Mouse (Mus musculus) midbrain, embryonic 15.5 days (tissue): ENCODE data around the gene Ptpn12. TPM values are rescaled to one million over a fixed set of nuclear protein-coding genes. Genes with fewer than 3 reads are reported as not detected.
A peak's percentile ranks its signal among the peaks of the same experiment; 100 is the strongest.

ENCODE experiments used
- ATAC-seq: fragments of 200-750 bp; cut with Nextera tagmentation; replicated peaks from 2 replicates; pipeline ENCODE4 v1.8.0; 2017; ENCODE audit warnings: moderate TSS enrichment
- H3K27ac ChIP-seq: fragments of 300-500 bp; sonication (generic); 2 replicates; pipeline ENCODE4 v1.5.1; 2015; ENCODE audit warnings: mild to moderate bottlenecking, inconsistent platforms
- H3K27me3 ChIP-seq: fragments of 300-500 bp; sonication (generic); replicated peaks from 2 replicates; pipeline ENCODE4 v1.6.1; 2015; ENCODE audit warnings: inconsistent platforms
- H3K36me3 ChIP-seq: fragments of 300-500 bp; sonication (generic); replicated peaks from 2 replicates; pipeline ENCODE4 v1.6.1; 2015; ENCODE audit warnings: inconsistent platforms
- H3K4me1 ChIP-seq: fragments of 300-500 bp; sonication (generic); 2 replicates; pipeline ENCODE4 v1.6.1; 2015; ENCODE audit warnings: inconsistent platforms
- H3K4me2 ChIP-seq: fragments of 300-500 bp; sonication (generic); 2 replicates; pipeline ENCODE4 v1.6.1; 2015; ENCODE audit warnings: inconsistent platforms, mild to moderate bottlenecking, moderate library complexity
- H3K4me3 ChIP-seq: fragments of 300-500 bp; sonication (generic); 2 replicates; pipeline ENCODE4 v1.5.1; 2015; ENCODE audit warnings: mild to moderate bottlenecking, inconsistent platforms
- H3K9ac ChIP-seq: fragments of 300-500 bp; sonication (generic); 2 replicates; pipeline ENCODE4 v1.6.1; 2015; ENCODE audit warnings: mild to moderate bottlenecking, inconsistent platforms
- H3K9me3 ChIP-seq: fragments of 300-500 bp; sonication (generic); 2 replicates; pipeline ENCODE4 v1.6.1; 2016; ENCODE audit warnings: inconsistent platforms
- WGBS: fragments of 180-500 bp; shearing (Covaris S2); methylation state at CpG from one replicate; pipeline ENCODE4 v1.1.7; 2015; ENCODE audit warnings: mixed read lengths; 5-methylcytosine and 5-hydroxymethylcytosine counted together
- polyA plus RNA-seq: library from polyadenylated mRNA; unstranded; fragments of >200 nt; fragmentation: Nextera tagmentation; extraction: Ambion mirVana; gene quantifications from 2 replicates; pipeline ENCODE4 v1.2.1, GENCODE M21; 2015

Ptpn12 gene
- polyA plus RNA-seq, 1 experiment from 2014 or later, result 25.7 TPM

DNA sequence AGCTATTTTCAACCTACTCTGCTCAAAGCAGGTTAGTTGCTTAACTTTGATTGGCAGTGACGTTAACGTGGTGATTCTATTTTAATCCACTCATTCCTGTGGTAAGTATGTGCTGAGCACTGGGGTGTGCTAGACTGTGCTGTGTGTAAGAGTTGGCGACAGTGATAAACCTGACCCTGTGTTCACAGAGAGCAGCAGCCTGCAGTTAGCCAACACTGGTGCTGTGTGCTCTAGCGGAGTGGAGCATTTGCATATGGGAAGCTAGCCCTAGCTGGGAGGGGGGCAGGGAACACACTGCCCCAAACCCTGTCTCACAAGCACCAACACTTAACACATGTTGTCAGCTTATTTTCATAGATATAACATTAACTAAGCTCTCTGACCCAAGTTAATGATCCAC lies 87.8 kb downstream of the Ptpn12 start:
- H3K4me3 ChIP-seq, result no peak overlapping the region
- H3K27me3 ChIP-seq, result no peaks in the 10 kb centered on the region
- ATAC-seq, result no peak
- no peak overlapping the region for H3K9ac ChIP-seq
- no peaks in the 10 kb centered on the region for H3K36me3 ChIP-seq
- no peaks in the 10 kb centered on the region for H3K4me1 ChIP-seq
- H3K4me2 ChIP-seq, result no peak overlapping the region
- WGBS, result 45% methylated on average over 4 of the region's 4 CpGs
- no peak overlapping the region for H3K27ac ChIP-seq
- no peaks in the 10 kb centered on the region for H3K9me3 ChIP-seq

DNA sequence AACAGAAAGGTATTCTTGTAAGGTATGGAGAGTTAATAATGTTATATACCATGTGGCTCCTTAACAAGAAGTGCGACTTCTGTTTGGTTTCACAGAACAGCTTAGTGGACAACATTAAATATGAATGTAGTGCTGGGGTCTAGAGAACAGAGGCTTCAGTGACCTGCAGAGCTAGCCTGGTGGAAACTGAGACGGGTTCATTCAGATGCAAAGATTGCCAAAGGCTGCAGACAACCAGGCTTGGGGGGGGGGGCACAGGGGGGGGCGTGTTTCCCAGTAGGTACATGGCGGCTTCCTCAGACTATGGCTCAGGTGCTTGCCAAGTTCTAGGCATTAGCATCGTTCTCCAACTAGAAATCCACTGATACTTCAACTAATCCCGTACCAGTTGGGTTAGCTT lies 91.3 kb downstream of the Ptpn12 start:
- no peak overlapping the region for H3K27ac ChIP-seq
- H3K27me3 ChIP-seq, result no peaks in the 10 kb centered on the region
- 78% methylated on average over 6 of the region's 6 CpGs for WGBS
- H3K9ac ChIP-seq, result no peak overlapping the region
- ATAC-seq, result no peak
- H3K4me2 ChIP-seq, result no peak overlapping the region
- H3K9me3 ChIP-seq, result no peaks in the 10 kb centered on the region
- H3K4me3 ChIP-seq, result no peak overlapping the region
- no peaks in the 10 kb centered on the region for H3K4me1 ChIP-seq
- H3K36me3 ChIP-seq, result no peaks in the 10 kb centered on the region

DNA sequence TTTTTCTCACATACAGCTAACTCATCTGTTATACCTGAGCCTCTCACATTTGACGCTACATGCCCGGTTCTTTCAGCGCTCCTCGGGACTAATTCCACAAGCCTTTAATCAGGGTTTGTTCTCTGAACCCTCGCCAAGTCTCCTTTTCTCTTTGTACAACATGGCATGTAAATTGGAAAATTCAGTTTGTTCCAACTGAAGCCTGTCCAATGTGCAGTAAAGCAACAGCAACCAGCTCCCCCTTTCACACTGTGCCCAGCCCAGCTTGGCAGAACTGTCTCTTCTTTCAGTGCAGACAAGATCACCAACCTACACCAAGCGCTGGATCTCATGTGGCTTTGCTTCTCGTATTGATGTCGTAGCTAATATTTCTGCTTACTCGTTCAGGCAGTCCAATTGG lies 92.4 kb downstream of the Ptpn12 start:
- no peaks in the 10 kb centered on the region for H3K4me1 ChIP-seq
- no peak for ATAC-seq
- no peaks in the 10 kb centered on the region for H3K36me3 ChIP-seq
- 80% methylated on average over 9 of the region's 9 CpGs for WGBS
- H3K27me3 ChIP-seq, result no peaks in the 10 kb centered on the region
- no peak overlapping the region for H3K9ac ChIP-seq
- H3K4me3 ChIP-seq, result no peak overlapping the region
- no peak overlapping the region for H3K4me2 ChIP-seq
- H3K9me3 ChIP-seq, result no peaks in the 10 kb centered on the region
- H3K27ac ChIP-seq, result no peak overlapping the region

DNA sequence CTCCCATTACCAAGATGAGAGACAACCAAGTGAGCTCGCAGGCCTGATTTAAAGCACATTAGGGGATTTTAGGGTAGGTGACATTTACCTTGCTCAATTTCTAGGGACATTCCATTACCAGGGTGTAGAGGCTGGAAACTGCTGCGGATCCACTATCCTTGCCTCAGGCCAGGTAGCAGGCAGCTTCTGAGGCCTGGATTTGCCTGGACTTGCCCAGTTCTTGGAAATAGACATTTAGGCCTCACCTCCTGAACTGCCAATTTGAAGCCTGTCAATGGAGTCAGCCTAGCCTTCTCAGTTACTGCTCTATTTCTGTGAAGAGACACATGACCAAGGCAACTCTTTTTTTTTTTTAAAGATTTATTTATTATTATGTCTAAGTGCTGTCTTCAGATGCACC lies 94.8 kb downstream of the Ptpn12 start:
- WGBS, result 94% methylated on average over 2 of the region's 2 CpGs
- Histone ChIP-seq H3K27me3 (no peaks in the 10 kb centered on the region), H3K4me2 (no peak overlapping the region), H3K36me3 (no peaks in the 10 kb centered on the region), H3K9ac (no peak overlapping the region), H3K27ac (no peak overlapping the region), H3K9me3 (no peaks in the 10 kb centered on the region), H3K4me1 (no peaks in the 10 kb centered on the region), H3K4me3 (no peak overlapping the region)
- ATAC-seq, result no peak

DNA sequence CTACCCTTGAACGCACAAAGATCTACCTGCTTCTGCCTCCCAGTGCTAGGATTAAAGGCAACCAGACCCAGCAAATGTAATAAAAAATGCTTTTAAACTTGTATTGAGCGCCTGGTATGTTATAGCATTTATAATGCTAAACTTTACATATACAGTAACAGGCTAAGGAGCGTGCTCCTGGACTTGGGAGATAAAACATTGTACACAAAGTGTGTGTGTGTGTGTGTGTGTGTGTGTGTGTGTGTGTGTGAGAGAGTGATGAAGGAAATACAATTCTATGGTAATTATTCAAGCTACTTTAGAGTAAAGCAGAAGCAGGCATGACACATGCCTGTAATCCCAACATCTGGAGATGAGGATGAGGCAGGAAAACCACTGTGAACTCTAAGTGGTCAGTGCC lies 99.4 kb downstream of the Ptpn12 start, which contains the start of gene Rsbn1l:
TSS of gene Rsbn1l (minus strand) at position 101 of the 400 bp plus-strand sequence.
- 98% methylated on average over 3 of the region's 3 CpGs for WGBS
- Histone ChIP-seq H3K4me1 (peaks cover 5% of the 10 kb centered on the region; the same call in 1 of the 2 replicates), H3K4me2 (no peak within 1 kb of the TSS), H3K36me3 (no peaks in the 10 kb centered on the region), H3K27me3 (no peaks in the 10 kb centered on the region), H3K9ac (no peak within 1 kb of the TSS), H3K9me3 (no peaks in the 10 kb centered on the region), H3K27ac (no peak within 1 kb of the TSS), H3K4me3 (no peak within 1 kb of the TSS)
- no peak for ATAC-seq

DNA sequence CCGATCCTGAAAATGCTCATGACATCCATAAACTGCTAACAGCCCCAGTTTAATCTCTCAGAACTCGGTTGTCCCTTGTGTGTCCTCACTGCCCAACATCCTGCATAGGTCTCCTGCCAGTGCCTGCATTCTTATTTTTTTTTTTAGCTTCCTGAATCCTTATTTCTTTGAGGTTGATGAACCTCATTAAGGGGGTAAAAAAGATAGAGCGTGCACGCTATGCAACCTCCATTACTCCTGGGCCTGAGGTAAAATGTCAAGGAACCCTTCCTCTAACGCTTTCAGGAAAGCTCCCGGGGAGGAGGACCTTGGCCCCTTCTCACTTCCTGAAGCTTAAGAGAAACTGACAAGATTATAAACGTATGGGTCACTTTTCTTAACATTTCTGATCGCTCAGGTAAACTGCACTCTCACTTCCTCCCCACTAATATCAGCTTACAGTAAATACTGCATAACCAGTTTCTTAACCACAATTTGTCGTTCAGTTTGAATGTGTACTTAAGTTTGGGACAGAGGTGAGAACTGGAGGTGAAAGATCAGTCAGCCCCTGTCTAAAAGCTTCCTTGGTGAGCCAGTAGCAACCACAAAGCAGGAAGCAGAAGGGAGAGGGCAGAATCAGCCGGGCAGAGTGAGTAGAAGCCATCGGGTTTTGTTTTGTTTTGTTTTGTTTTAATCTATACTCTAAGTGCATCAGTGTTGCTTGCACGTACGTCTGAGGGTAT lies 100.4 kb downstream of the Ptpn12 start:
- Histone ChIP-seq H3K27ac (no peak overlapping the region), H3K4me2 (no peak overlapping the region), H3K4me3 (no peak overlapping the region), H3K27me3 (no peaks in the 10 kb centered on the region), H3K9ac (no peak overlapping the region), H3K9me3 (no peaks in the 10 kb centered on the region), H3K4me1 (peaks cover 5% of the 10 kb centered on the region), H3K36me3 (no peaks in the 10 kb centered on the region)
- ATAC-seq, result no peak
- WGBS, result 83% methylated on average over 13 of the region's 13 CpGs

DNA sequence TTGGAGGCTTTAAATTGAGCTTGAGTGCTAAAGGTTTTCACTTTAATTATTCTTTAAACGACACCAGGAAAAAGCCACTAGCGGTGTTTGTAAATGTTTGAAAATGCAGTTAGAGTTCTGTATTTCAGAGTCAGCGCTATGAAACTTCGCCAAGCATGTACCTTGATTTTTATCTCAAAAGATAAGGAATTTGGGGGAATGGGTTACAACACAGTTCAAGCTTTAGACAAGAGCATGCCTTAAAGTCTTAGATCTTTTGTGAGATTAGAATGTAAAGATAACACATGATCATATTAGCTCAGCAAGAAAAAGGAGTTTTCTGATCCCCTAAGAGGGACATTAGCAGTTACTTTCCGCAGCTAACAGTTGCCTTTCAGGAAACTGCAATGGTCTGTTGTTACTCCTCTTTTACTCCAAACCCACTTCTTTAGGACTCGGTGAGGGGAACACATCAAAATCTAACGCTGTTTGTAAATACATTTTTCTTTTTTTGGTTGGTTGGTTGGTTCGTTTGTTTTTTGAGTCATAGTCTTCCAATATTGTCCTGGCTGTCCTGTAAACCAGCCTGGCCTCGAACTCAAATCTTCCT lies 103.3 kb downstream of the Ptpn12 start:
- 22% methylated on average over 9 of the region's 9 CpGs for WGBS
- peak overlapping the region; percentile 92; the same call in 1 of the 2 replicates for H3K9ac ChIP-seq
- no peak for ATAC-seq
- peak overlapping the region; percentile 98 for H3K4me3 ChIP-seq
- H3K27me3 ChIP-seq, result no peaks in the 10 kb centered on the region
- no peaks in the 10 kb centered on the region for H3K9me3 ChIP-seq
- peak overlapping the region; percentile 55 for H3K4me2 ChIP-seq
- H3K27ac ChIP-seq, result no peak overlapping the region
- H3K36me3 ChIP-seq, result no peaks in the 10 kb centered on the region
- peaks cover 16% of the 10 kb centered on the region for H3K4me1 ChIP-seq

DNA sequence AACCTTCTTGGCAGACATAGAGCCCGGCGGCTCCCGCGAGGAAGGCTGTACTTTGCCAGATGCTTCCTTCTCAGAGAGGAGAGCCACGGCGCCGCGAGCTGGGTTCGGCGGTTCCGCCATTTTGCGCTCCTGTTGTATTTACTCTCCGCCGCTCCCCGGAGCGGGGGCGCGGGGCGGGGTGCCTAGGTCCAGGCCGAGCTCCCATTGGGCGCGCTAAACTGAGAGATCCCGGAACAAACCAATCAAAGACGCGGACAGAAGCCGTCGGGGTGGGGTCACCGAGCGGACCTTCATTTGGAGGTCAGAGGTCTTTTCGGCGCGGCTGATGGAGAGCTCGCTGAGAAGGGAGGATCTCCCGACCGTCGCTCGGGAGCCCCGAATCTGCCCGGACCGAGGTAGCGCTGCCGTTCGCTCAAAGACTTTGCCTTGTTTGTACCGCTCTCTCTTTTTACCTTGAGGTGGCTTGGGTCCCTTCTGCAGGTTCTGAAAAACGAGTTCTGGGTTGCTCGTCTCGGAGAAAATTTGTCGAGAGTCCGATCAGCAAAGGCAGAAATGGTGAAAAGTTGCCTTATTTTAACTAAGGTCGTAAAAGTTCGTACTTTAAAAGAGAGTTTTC lies 103.9 kb downstream of the Ptpn12 start:
- under 1% methylated on average over 50 of the region's 51 CpGs for WGBS
- Histone ChIP-seq H3K27me3 (no peaks in the 10 kb centered on the region), H3K4me1 (peaks cover 16% of the 10 kb centered on the region), H3K4me3 (peak overlapping the region; percentile 98), H3K27ac (peak overlapping the region; percentile 99), H3K9me3 (no peaks in the 10 kb centered on the region), H3K4me2 (peak overlapping the region; percentile 55), H3K36me3 (no peaks in the 10 kb centered on the region), H3K9ac (peak overlapping the region; percentile 92)
- ATAC-seq, result peak; percentile 99

DNA sequence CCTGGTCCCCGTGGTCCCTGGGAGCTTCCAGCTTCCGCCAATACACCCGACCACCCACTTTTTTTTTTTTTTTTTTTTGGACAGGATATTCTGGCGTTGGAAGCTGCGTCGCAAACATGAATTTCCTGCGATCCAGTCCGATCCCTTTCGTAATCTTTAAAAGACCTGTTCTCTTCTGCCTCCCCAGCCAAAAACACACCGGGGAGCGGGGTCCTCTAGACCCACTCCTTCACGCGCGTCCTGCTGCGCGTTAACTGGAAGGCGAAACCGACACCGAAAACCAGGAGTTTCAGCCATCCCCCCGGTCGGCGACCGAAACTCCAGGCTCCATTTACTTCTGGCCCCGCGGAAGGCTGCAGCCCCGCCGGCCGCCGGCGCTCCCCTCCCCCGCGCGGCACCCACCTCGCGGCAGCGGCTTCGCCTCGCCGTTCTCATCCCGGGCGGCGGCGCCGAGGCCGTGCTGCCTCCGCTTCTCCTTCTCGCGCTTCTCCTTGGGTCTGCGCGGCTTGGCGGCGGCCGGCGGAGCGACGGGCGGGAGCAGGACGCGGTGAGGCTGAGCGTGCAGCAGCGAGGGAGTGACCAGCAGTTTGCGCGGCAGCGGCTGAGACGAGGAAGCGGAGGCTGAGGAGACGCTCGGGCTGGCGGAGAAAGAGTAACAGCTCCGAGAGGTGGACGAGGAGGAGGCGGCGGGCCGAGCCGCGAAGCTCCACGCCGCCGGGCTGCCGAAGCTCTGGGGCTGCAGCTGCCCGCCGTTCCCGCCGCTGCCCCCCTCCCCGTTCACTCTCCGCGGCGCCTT lies 104.7 kb downstream of the Ptpn12 start:
- ATAC-seq, result peak; percentile 86
- no peaks in the 10 kb centered on the region for H3K27me3 ChIP-seq
- peak overlapping the region; percentile 99 for H3K27ac ChIP-seq
- peak overlapping the region; percentile 98 for H3K4me3 ChIP-seq
- peak overlapping the region; percentile 55 for H3K4me2 ChIP-seq
- under 1% methylated on average over 75 of the region's 88 CpGs for WGBS
- peaks cover 16% of the 10 kb centered on the region for H3K4me1 ChIP-seq
- H3K36me3 ChIP-seq, result no peaks in the 10 kb centered on the region
- no peaks in the 10 kb centered on the region for H3K9me3 ChIP-seq
- peak overlapping the region; percentile 92 for H3K9ac ChIP-seq

DNA sequence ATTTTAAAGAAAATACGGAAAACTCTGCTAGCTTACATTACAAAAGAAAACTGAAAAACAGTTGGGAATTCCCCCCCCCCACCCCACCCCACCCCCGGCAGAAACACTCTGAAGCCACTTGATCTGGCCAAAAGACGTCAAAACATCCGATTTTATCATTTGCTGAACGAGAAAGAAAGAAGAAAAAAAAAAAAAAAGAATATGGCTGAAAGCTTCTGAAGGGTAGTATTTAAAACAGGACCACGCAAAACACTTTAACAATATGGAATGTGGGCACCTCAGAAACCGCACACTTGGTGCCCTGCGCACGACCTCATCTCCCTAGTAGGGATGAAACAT lies 105.2 kb downstream of the Ptpn12 start:
- Histone ChIP-seq H3K9me3 (no peaks in the 10 kb centered on the region), H3K27me3 (no peaks in the 10 kb centered on the region), H3K4me1 (peaks cover 16% of the 10 kb centered on the region), H3K9ac (peak overlapping the region; percentile 92), H3K4me2 (peak overlapping the region; percentile 55), H3K4me3 (peak overlapping the region; percentile 98), H3K27ac (peak overlapping the region; percentile 99), H3K36me3 (no peaks in the 10 kb centered on the region)
- 0 out of 2 replicates have a peak, but pooled peaks have one; percentile 10 for ATAC-seq
- WGBS, result under 1% methylated on average over 9 of the region's 9 CpGs

DNA sequence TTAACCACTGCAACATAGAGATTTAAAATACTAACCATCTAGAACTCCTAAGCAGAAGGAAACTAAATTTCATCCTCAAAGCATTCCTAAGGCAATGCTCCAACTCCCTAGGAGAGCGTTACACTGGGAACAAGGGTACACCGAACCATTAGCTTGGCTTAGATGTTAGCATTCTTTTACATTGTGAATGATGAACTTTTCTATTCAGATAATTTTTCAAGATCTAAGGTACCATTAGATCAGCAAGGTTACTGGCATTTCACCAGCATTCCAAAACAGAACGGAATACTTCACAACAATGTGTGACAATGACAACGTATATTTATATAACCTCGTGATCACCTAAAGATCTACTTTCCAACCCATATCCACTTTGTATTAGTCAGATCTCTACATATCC lies 105.6 kb downstream of the Ptpn12 start:
- peak overlapping the region; percentile 98 for H3K4me3 ChIP-seq
- peak overlapping the region; percentile 92; the same call in 1 of the 2 replicates for H3K9ac ChIP-seq
- peaks cover 16% of the 10 kb centered on the region for H3K4me1 ChIP-seq
- ATAC-seq, result no peak
- no peak overlapping the region for H3K27ac ChIP-seq
- 5% methylated on average over 5 of the region's 5 CpGs for WGBS
- peak overlapping the region; percentile 55 for H3K4me2 ChIP-seq
- H3K36me3 ChIP-seq, result no peaks in the 10 kb centered on the region
- H3K9me3 ChIP-seq, result no peaks in the 10 kb centered on the region
- no peaks in the 10 kb centered on the region for H3K27me3 ChIP-seq

DNA sequence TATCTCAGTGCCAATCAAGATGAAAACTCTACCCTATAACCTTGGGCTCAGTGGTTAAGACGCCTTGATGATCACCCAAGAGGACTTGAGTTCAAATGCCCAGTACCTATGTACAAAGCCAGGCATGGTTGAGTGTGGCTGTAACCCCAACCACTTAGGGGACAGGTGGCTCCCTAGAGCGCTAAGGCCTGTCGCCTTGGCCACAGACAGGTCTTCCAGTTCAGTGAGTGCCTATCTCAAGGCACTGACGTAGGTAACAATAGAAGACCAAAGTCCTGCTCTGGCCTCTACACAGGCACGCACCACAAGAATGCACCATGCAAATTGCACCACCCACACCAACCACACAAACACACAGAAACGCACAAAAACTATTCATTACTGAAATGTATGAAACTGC lies 108.8 kb downstream of the Ptpn12 start:
- Histone ChIP-seq H3K4me3 (no peak overlapping the region), H3K27me3 (no peaks in the 10 kb centered on the region), H3K4me1 (peaks cover 12% of the 10 kb centered on the region), H3K27ac (no peak overlapping the region), H3K9me3 (no peaks in the 10 kb centered on the region), H3K9ac (no peak overlapping the region), H3K36me3 (no peaks in the 10 kb centered on the region), H3K4me2 (no peak overlapping the region)
- no peak for ATAC-seq
- 89% methylated on average over 6 of the region's 6 CpGs for WGBS
